Mouse (Mus musculus) bone marrow macrophage, adult 2 months (primary cell): ENCODE data around the gene Uhrf1bp1.

ENCODE experiments used
- CTCF ChIP-seq: IDR thresholded peaks from 2 replicates; pipeline ENCODE4 v1.5.1; 2012; ENCODE audit warnings: low read depth, mild to moderate bottlenecking, low read length, moderate library complexity
- POLR2A ChIP-seq: IDR thresholded peaks from 2 replicates; pipeline ENCODE4 v1.6.1; 2012; ENCODE audit warnings: mild to moderate bottlenecking, low read depth, low read length, borderline replicate concordance

GRCm38 (mm10) chr17:27821407-27822338 is 34.6 kb upstream of the Uhrf1bp1 start:
- TF ChIP-seq CTCF (no peak), POLR2A (no peak)
